Mouse (Mus musculus): ENCODE results near the gene Kif5a.

Kif5a gene

GRCm38 (mm10) chr10:127176756-127177155, 86.4 kb downstream of the Kif5a start:
- no peak for DNase-seq (ENCODE audit: low spot score)

- DNase-seq (ENCODE audit: low spot score): no peak
Measured at GRCm38 (mm10) chr10:127176228-127176627, 86.9 kb downstream of the Kif5a start.
